Mouse (Mus musculus): ENCODE data around the gene Rnf115. TPM values are rescaled to one million over a fixed set of nuclear protein-coding genes. Genes with fewer than 3 reads are reported as not detected.

Rnf115 gene
- 11.3 and 15.1 TPM in 2 replicates for polyA plus RNA-seq (2012; rRNA removed)

DNA sequence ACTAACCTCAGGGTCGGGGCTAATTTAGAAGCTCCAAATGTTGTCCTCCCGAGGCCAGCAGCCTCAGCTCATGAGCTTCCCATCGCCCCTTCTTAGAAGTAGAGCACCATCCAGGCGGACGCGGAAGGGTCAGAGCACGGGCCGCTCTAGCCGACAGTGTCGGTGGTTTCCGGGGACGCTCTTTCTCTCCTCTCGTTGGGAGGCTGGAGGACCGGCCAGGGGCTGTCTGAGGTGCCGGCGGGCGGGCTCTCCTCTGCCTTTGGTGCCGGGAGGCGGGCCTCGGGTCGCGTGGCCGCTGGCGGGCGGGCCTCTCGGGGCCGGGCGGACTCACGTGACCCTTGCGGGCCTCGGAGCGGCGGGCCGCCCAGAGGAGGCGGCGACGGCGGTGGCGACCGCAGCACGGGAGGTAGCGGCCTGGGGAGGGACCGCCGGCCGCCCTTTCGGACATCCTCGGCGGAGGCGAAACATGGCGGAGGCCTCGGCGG lies at the start of gene Rnf115, which contains the start of gene Polr3c:
Gene Rnf115, plus strand, starts transcription at position 322 of the 485 bp plus-strand sequence.
Gene Polr3c, minus strand, starts transcription at position 286 of the 485 bp plus-strand sequence.
- Histone ChIP-seq H3K36me3 (ENCODE audit: control insufficient read depth, insufficient read depth, low read length) (peaks cover 9% of the 10 kb centered on the region), H3K4me3 (ENCODE audit: extremely low read depth, insufficient read depth, insufficient read length) (peak within 1 kb of the TSS; percentile 83), H3K27me3 (ENCODE audit: control insufficient read depth, insufficient read depth, low read length) (no peaks in the 10 kb centered on the region), H3K4me1 (ENCODE audit: control insufficient read depth, insufficient read depth, insufficient read length) (peaks cover 5% of the 10 kb centered on the region), H3K27ac (ENCODE audit: insufficient read depth, low read length) (peak within 1 kb of the TSS; percentile 89)
- TF ChIP-seq CTCF (IDR thresholded peaks at IDR 0.05; ENCODE audit: extremely low read depth, insufficient read depth, insufficient read length, insufficient replicate concordance) (no peak), POLR2A (IDR thresholded peaks at IDR 0.05; ENCODE audit: low read depth, low read length) (peak; percentile 53; the same call in 1 of the 2 replicates)
- peak; percentile 86 to 96 for DNase-seq (ENCODE audit: low read depth in 1 of 2, low spot score in 2 of 2)
- 2% methylated on average over 44 of the region's 52 CpGs for WGBS

DNA sequence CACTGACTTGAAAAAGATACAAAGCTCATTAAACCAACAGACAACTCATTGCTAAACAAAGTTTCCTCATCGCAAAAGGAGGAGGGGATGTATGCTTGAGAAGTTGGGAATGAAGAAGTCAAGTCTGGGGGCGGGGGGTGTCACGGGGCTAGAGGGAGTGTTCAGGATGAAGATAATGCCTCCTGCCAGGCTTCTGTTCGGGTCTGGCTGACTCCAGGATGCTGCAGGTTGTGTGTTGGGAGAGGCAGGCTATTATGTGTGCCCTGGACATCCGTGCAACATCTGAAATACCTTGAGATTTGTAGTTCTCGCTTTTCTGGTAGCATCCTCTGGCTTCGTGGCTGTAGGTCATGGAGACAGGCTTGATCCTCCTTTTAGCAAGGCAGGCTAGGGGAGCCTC lies 49.0 kb upstream of the Rnf115 start:
- Histone ChIP-seq H3K4me3 (ENCODE audit: extremely low read depth, insufficient read depth, insufficient read length) (no peak overlapping the region), H3K27me3 (ENCODE audit: control insufficient read depth, insufficient read depth, low read length) (no peaks in the 10 kb centered on the region), H3K4me1 (ENCODE audit: control insufficient read depth, insufficient read depth, insufficient read length) (no peaks in the 10 kb centered on the region), H3K27ac (ENCODE audit: insufficient read depth, low read length) (no peak overlapping the region), H3K36me3 (ENCODE audit: control insufficient read depth, insufficient read depth, low read length) (no peaks in the 10 kb centered on the region)
- no peak for TF ChIP-seq POLR2A (IDR thresholded peaks at IDR 0.05; ENCODE audit: low read depth, low read length)
- TF ChIP-seq CTCF (IDR thresholded peaks at IDR 0.05; ENCODE audit: extremely low read depth, insufficient read depth, insufficient read length, insufficient replicate concordance): no peak
- WGBS: 80% methylated on average over 7 of the region's 7 CpGs
- DNase-seq (ENCODE audit: low read depth in 1 of 2, low spot score in 2 of 2): no peak

DNA sequence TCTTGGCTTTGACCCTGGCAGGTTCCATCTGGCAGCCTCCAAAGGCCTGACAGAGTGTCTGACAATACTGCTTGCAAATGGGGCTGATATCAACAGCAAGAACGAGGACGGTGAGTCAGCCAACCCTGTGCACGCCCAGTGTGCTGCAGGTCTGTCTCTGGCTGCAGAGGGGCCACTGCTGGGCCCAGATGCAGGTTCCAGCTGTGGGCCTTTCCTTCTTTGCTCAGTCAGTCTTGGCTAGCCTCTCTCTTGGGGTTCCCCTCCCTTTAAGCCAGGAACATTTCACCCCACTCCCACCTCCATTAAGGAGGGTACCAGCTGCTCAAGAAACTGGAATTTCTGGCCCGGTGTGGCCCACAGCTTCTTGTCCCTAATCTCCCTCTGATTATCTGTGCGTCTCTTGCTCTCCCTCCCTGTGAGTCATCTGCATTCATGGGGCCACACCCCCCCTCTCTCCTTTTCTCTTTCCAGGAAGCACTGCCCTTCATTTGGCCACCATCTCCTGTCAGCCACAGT lies 48.2 kb upstream of the Rnf115 start:
- Histone ChIP-seq H3K36me3 (ENCODE audit: control insufficient read depth, insufficient read depth, low read length) (no peaks in the 10 kb centered on the region), H3K4me1 (ENCODE audit: control insufficient read depth, insufficient read depth, insufficient read length) (no peaks in the 10 kb centered on the region), H3K27ac (ENCODE audit: insufficient read depth, low read length) (no peak overlapping the region), H3K4me3 (ENCODE audit: extremely low read depth, insufficient read depth, insufficient read length) (no peak overlapping the region), H3K27me3 (ENCODE audit: control insufficient read depth, insufficient read depth, low read length) (no peaks in the 10 kb centered on the region)
- DNase-seq (ENCODE audit: low read depth in 1 of 2, low spot score in 2 of 2): no peak
- 60% methylated on average over 5 of the region's 5 CpGs for WGBS
- TF ChIP-seq POLR2A (IDR thresholded peaks at IDR 0.05; ENCODE audit: low read depth, low read length) (no peak), CTCF (IDR thresholded peaks at IDR 0.05; ENCODE audit: extremely low read depth, insufficient read depth, insufficient read length, insufficient replicate concordance) (no peak)

DNA sequence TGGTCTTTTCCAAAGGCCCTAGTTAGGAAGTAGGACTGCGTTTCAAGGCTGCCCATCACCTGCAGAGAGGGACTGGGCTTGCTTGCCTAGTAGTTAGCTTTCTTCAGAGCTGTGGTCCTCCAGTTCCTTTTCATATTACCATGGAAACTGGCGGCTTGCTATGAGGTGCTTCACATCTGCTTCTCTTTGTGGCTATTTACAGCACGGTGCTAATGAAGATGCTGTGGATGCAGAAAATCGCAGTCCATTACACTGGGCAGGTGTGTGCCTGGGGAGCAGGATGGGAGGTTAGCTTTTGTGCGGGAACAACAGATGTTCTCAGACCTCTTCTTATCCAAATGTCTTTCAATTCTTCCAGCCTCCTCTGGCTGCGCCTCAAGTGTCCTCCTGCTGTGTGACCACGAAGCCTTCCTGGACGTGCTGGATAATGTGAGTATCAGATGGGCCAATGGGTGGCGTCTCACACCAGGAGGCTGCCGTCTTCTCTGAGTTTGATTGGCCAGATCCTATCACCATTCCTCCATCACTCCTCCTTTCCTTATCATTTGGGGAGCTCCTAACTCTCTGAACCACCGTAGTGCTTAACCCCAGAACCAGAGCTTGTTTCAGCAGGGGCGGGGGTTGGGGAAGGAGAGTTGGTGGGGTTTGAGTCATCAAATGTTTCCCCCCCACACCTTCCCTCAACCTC lies 47.1 kb upstream of the Rnf115 start:
- Histone ChIP-seq H3K27ac (ENCODE audit: insufficient read depth, low read length) (no peak overlapping the region), H3K4me1 (ENCODE audit: control insufficient read depth, insufficient read depth, insufficient read length) (no peaks in the 10 kb centered on the region), H3K4me3 (ENCODE audit: extremely low read depth, insufficient read depth, insufficient read length) (no peak overlapping the region), H3K27me3 (ENCODE audit: control insufficient read depth, insufficient read depth, low read length) (peaks cover 9% of the 10 kb centered on the region), H3K36me3 (ENCODE audit: control insufficient read depth, insufficient read depth, low read length) (no peaks in the 10 kb centered on the region)
- WGBS: 50% methylated on average over 12 of the region's 12 CpGs
- DNase-seq (ENCODE audit: low read depth in 1 of 2, low spot score in 2 of 2): no peak
- TF ChIP-seq POLR2A (IDR thresholded peaks at IDR 0.05; ENCODE audit: low read depth, low read length): no peak
- no peak for TF ChIP-seq CTCF (IDR thresholded peaks at IDR 0.05; ENCODE audit: extremely low read depth, insufficient read depth, insufficient read length, insufficient replicate concordance)

DNA sequence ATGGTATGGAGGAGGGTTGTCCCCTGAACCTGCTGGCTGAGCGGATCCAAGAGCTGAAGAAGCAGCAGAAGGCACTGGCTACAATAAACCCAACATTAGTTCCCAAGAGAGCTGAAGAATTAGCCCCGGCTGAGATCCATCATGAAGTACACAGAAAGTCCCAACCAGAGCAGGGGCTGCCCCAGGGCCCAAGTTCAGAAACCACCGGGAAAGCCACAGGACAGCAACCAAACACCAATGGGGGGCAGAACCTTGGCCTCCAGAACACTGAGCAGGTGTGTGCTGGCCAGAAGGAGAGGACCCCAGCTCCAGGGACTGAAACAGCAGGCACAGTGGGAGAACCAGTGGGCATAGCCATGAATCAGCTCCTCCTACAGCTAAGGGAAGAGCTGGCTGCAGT lies 44.0 kb upstream of the Rnf115 start:
- H3K36me3 ChIP-seq (ENCODE audit: control insufficient read depth, insufficient read depth, low read length): no peaks in the 10 kb centered on the region
- WGBS: 87% methylated on average over 3 of the region's 3 CpGs
- no peak for DNase-seq (ENCODE audit: low read depth in 1 of 2, low spot score in 2 of 2)
- no peaks in the 10 kb centered on the region for H3K4me1 ChIP-seq (ENCODE audit: control insufficient read depth, insufficient read depth, insufficient read length)
- H3K4me3 ChIP-seq (ENCODE audit: extremely low read depth, insufficient read depth, insufficient read length): no peak overlapping the region
- peaks cover 11% of the 10 kb centered on the region for H3K27me3 ChIP-seq (ENCODE audit: control insufficient read depth, insufficient read depth, low read length)
- no peak for TF ChIP-seq POLR2A (IDR thresholded peaks at IDR 0.05; ENCODE audit: low read depth, low read length)
- no peak for TF ChIP-seq CTCF (IDR thresholded peaks at IDR 0.05; ENCODE audit: extremely low read depth, insufficient read depth, insufficient read length, insufficient replicate concordance)
- no peak overlapping the region for H3K27ac ChIP-seq (ENCODE audit: insufficient read depth, low read length)

DNA sequence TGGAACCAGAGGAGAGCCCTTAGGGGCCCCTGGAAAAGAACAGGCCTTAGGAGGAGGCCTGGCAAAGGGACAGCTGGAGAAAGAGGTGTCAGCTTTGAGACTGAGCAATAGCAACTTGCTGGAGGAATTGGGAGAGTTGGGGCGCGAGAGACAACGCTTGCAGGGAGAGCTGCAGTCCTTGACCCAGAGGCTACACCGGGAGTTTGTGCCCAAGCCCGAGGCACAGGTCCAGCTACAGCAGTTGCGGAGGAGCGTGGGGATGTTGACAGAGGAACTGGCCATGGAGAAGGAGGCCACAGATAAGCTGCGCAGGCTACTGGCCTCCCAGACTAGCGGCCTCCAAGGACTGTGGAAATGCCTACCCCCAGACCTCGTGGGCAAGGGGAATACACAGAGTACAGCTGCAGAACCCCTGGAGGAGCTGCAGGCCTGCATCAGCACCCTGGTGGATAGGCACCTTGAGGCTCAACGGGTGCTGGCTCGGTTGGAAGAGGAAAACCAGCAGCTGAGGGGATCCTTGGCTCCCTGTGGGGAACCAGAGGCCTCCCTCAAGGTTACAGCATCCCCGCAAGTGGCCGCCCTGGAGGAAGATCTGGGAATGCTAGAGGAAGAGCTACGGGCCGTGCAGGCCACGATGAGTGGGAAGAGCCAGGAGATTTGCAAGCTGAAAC lies 43.2 kb upstream of the Rnf115 start:
- Histone ChIP-seq H3K4me1 (ENCODE audit: control insufficient read depth, insufficient read depth, insufficient read length) (no peaks in the 10 kb centered on the region), H3K27ac (ENCODE audit: insufficient read depth, low read length) (no peak overlapping the region), H3K27me3 (ENCODE audit: control insufficient read depth, insufficient read depth, low read length) (peaks cover 11% of the 10 kb centered on the region), H3K4me3 (ENCODE audit: extremely low read depth, insufficient read depth, insufficient read length) (no peak overlapping the region), H3K36me3 (ENCODE audit: control insufficient read depth, insufficient read depth, low read length) (no peaks in the 10 kb centered on the region)
- TF ChIP-seq CTCF (IDR thresholded peaks at IDR 0.05; ENCODE audit: extremely low read depth, insufficient read depth, insufficient read length, insufficient replicate concordance) (no peak), POLR2A (IDR thresholded peaks at IDR 0.05; ENCODE audit: low read depth, low read length) (no peak)
- no peak for DNase-seq (ENCODE audit: low read depth in 1 of 2, low spot score in 2 of 2)
- 66% methylated on average over 17 of the region's 17 CpGs for WGBS
